Comparison of ENCODE assay signal across 8 mouse cellular contexts in the genomic region with DNA sequence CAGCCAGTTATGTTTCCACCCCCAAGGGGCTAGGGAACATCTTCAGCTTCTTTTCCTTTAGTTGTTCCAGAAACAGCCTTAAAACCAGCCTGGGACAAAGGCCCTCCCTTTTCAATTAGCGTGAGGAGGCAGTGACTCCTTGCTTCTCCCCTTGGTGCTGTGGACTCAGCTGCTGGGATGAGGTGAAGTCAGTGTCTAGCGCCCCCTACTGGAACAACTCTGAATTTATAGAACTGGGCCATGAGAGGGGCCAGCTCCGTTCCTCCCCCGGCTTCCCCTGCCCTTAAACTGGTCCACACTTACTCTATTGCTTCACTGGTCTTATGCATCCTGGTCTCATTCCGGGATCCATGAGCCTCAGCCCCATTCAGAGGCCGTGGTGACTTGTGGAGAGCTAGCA. TPM values are rescaled to one million over a fixed set of nuclear protein-coding genes. Genes with fewer than 3 reads are reported as not detected.
DNase-seq lines count a peak whose midpoint lies in the region; ATAC-seq lines count a peak whose summit lies in the region.

No protein-coding gene starts in this region.

- H3K27me3 ChIP-seq in midbrain, embryonic 14.5 days (ENCODE audit: control insufficient read depth, insufficient read depth, low read length), result no peaks in the 10 kb centered on the region

- H3K36me3 ChIP-seq in midbrain, embryonic 14.5 days (ENCODE audit: control insufficient read depth, insufficient read depth, low read length), result peaks cover 81% of the 10 kb centered on the region

- no peak overlapping the region for H3K4me3 ChIP-seq in midbrain, embryonic 14.5 days (replicated peaks; ENCODE audit: low read depth, low read length)

- H3K4me2 ChIP-seq in midbrain, embryonic 14.5 days (ENCODE audit: low read length), result no peak overlapping the region

- H3K27ac ChIP-seq in midbrain, embryonic 14.5 days (replicated peaks; ENCODE audit: low read depth, low read length), result no peak overlapping the region

- 30% methylated on average over 6 of the region's 6 CpGs for WGBS in midbrain, embryonic 14.5 days

- H3K9me3 ChIP-seq in midbrain, embryonic 14.5 days (ENCODE audit: control insufficient read depth, low read length), result no peaks in the 10 kb centered on the region

- DNase-seq in frontal cortex, postnatal 36 days (ENCODE audit: low spot score in 2 of 2), result no peak
- peak; percentile 45 for DNase-seq in right cerebral cortex, postnatal 4 days
- no peak for DNase-seq in right cerebral cortex, adult 18-20 months
- DNase-seq in cerebellum, postnatal 36 days, result peak; percentile 35 to 37
- DNase-seq in kidney, postnatal 4 days, result peak; percentile 37 to 59
- DNase-seq in midbrain, embryonic 14.5 days, result peak; percentile 72
- no peak for DNase-seq in frontal cortex, postnatal 14 days (ENCODE audit: low spot score in 2 of 2)

- no peak overlapping the region for H3K9ac ChIP-seq in midbrain, embryonic 14.5 days (replicated peaks; ENCODE audit: low read length)

- ATAC-seq in frontal cortex, adult (ENCODE audit: low TSS enrichment), result peak; percentile 55
- ATAC-seq in midbrain, embryonic 14.5 days (ENCODE audit: low FRiP score, low TSS enrichment), result no peak

- H3K4me1 ChIP-seq in midbrain, embryonic 14.5 days (ENCODE audit: control insufficient read depth, insufficient read depth, low read length), result peaks cover 7% of the 10 kb centered on the region

RNA-seq across cellular contexts. Expression of gene Mroh3, which starts 37.4 kb away (rescaled TPM):
- 0.34 and 0.59 TPM in 2 replicates for polyA plus RNA-seq in midbrain, embryonic 14.5 days (2014; fragmentation: Nextera tagmentation; extraction: Ambion mirVana)

RNA-seq across cellular contexts. Expression of gene Kif21b, which starts 44.0 kb away (rescaled TPM):
- 56.4 and 65.9 TPM in 2 replicates for polyA plus RNA-seq in midbrain, embryonic 14.5 days (2014; fragmentation: Nextera tagmentation; extraction: Ambion mirVana)

RNA-seq across cellular contexts. Expression of gene Inava, which starts 58.9 kb away (rescaled TPM):
- polyA plus RNA-seq in midbrain, embryonic 14.5 days (2014; fragmentation: Nextera tagmentation; extraction: Ambion mirVana), result 1.6 and 2.6 TPM in 2 replicates

Comparison
In these comparisons a context has a peak if more than half of its experiments do, and no peak if none do; other contexts are left out.
1. DNase-seq: peak in right cerebral cortex, postnatal 4 days (single experiment), cerebellum, postnatal 36 days (2 of 2), kidney, postnatal 4 days (2 of 2) and midbrain, embryonic 14.5 days (single experiment); none in frontal cortex, postnatal 36 days (0 of 2), right cerebral cortex, adult 18-20 months (single experiment) and frontal cortex, postnatal 14 days (0 of 2).